Mouse (Mus musculus) limb, embryonic 12.5 days (tissue): ENCODE measurements around the gene Tmem44. TPM values are rescaled to one million over a fixed set of nuclear protein-coding genes. Genes with fewer than 3 reads are reported as not detected.

Experiments
- ATAC-seq: fragments of 200-750 bp; cut with Nextera tagmentation; 2 replicates; pipeline ENCODE4 v1.8.0; 2017; ENCODE audit warnings: low read depth, moderate TSS enrichment; ENCODE audit not compliant: insufficient number of reproducible peaks, insufficient read depth, low FRiP score, low TSS enrichment
- H3K27ac ChIP-seq: fragments of 300-500 bp; sonication (generic); 2 replicates; pipeline ENCODE4 v1.5.1; 2016; ENCODE audit warnings: mild to moderate bottlenecking, moderate library complexity
- H3K27me3 ChIP-seq: fragments of 300-500 bp; sonication (generic); 2 replicates; pipeline ENCODE4 v1.6.1; 2016; ENCODE audit warnings: mild to moderate bottlenecking, moderate library complexity
- H3K36me3 ChIP-seq: fragments of 300-500 bp; sonication (generic); 2 replicates; pipeline ENCODE4 v1.6.1; 2016; ENCODE audit warnings: mild to moderate bottlenecking, moderate library complexity
- H3K4me1 ChIP-seq: fragments of 300-500 bp; sonication (generic); replicated peaks from 2 replicates; pipeline ENCODE4 v1.6.1; 2016
- H3K4me2 ChIP-seq: fragments of 300-500 bp; sonication (generic); 2 replicates; pipeline ENCODE4 v1.6.1; 2016; ENCODE audit warnings: mild to moderate bottlenecking, moderate library complexity
- H3K4me3 ChIP-seq: fragments of 300-500 bp; sonication (generic); replicated peaks from 2 replicates; pipeline ENCODE4 v1.5.1; 2016; ENCODE audit warnings: mild to moderate bottlenecking
- H3K9ac ChIP-seq: fragments of 300-500 bp; sonication (generic); replicated peaks from 2 replicates; pipeline ENCODE4 v1.6.1; 2016; ENCODE audit warnings: mild to moderate bottlenecking, moderate library complexity
- H3K9me3 ChIP-seq: fragments of 300-500 bp; sonication (generic); 2 replicates; pipeline ENCODE4 v1.6.1; 2016; ENCODE audit warnings: mild to moderate bottlenecking, moderate library complexity
- WGBS: fragments of 180-500 bp; shearing (Covaris S2); methylation state at CpG from one replicate; pipeline ENCODE4 v1.1.7; 2016; 5-methylcytosine and 5-hydroxymethylcytosine counted together
- polyA plus RNA-seq: library from polyadenylated mRNA; unstranded; fragments of >200 nt; fragmentation: Nextera tagmentation; extraction: Ambion mirVana; gene quantifications from 2 replicates; pipeline ENCODE4 v1.2.1, GENCODE M21; 2016

Gene Tmem44
- polyA plus RNA-seq, 1 experiment from 2014 or later = 27.5 TPM

DNA sequence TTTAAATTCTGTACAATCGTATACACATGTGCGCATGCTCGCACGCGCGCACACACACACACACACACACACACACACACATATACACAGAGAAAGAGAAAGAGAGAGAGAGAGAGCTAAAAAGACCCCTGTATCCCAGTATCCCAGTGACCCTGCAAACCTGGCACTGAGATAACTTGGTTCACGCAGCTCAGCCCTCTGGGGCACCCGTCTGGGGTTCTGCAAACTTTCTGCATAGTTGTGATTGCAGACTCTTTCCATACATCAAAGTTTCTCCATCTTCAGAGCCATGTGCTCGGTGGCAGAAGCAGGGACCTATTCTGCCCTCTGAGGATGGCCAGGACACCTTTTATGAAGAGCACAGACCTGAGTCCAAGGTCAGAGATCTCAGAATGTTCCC, 33.6 kb downstream of the Tmem44 start:
- no peak overlapping the region for H3K4me2 ChIP-seq
- WGBS = 91% methylated on average over 9 of the region's 9 CpGs
- ATAC-seq = no peak
- no peaks in the 10 kb centered on the region for H3K27me3 ChIP-seq
- H3K36me3 ChIP-seq = peaks cover 16% of the 10 kb centered on the region
- 0 out of 2 replicates have a peak, but pooled peaks cover 3% of the 10 kb centered on the region for H3K9me3 ChIP-seq
- H3K27ac ChIP-seq = no peak overlapping the region
- H3K4me3 ChIP-seq = no peak overlapping the region
- H3K4me1 ChIP-seq = peaks cover 8% of the 10 kb centered on the region; the same call in 1 of the 2 replicates
- H3K9ac ChIP-seq = no peak overlapping the region

DNA sequence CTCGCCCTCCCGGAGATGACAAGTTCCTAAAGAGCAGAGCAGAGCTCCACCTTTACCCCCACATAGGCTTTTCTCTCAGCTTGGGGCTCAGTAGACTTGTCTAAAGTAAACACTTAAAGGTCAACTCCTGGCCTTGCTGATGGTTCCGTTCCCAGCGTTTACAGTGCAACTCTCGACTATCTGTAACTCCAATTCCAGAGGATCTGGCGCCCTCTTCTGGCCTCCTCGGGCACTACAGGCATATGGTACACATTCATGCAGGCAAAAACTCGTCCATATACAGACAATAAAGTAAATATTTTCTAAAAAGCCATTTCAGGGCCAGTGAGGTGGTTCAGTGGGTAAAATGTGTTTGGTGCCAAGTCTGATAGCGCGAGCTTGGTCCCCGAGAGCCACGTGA, 35.2 kb downstream of the Tmem44 start:
- Histone ChIP-seq H3K4me1 (peaks cover 17% of the 10 kb centered on the region), H3K27me3 (no peaks in the 10 kb centered on the region), H3K9me3 (0 out of 2 replicates have a peak, but pooled peaks cover 3% of the 10 kb centered on the region), H3K36me3 (peaks cover 14% of the 10 kb centered on the region; the same call in 1 of the 2 replicates), H3K4me2 (no peak overlapping the region), H3K9ac (no peak overlapping the region), H3K27ac (no peak overlapping the region), H3K4me3 (no peak overlapping the region)
- 71% methylated on average over 12 of the region's 12 CpGs for WGBS
- no peak for ATAC-seq

DNA sequence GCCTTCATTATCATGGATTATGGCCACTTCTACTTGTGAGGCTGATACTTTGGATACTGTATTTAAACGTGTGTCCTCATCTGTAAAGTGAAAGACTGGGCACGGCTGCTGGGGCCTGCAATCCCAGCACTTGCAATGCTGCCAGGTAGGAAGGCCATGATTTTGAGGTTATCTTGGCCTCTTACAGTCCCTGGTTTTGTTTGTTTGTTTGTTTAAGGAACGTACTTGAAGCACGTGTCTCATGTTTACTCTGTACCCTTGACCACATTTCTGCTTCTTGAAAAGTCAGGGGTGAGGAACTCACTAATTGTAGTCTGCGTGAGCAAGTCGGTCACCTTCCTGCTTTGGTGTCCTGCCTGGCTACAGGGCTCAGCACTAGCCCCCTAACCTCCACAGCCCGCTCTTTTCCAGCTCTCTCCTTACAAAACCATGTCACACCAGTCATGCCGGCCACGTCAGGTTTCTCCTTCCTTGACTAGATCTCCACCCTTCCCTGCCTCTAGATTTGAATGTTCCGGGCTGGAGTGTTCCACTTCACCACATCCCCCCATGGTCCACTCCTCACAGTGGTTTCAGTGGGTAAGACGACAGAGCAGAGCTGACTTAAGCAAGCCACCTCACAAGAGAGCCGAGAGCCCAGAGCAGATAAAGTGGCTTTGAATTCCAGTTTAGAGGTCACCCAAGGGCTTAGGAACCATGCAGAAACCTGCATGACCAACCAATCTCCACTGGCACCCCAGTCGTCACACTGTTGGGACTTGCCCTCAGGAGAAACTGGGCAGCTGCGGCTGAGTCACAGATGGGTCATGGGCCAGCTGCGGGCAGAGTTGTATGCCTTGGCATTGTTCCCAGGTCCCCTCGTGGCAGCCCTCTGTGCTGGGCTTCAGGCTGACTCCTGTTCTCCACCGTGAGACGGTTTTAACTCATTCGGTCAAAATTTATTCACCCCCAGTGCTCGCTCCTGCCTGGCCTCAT, 37.3 kb downstream of the Tmem44 start:
- Histone ChIP-seq H3K4me3 (no peak overlapping the region), H3K27me3 (no peaks in the 10 kb centered on the region), H3K36me3 (peaks cover 14% of the 10 kb centered on the region; the same call in 1 of the 2 replicates), H3K9ac (no peak overlapping the region), H3K4me1 (peaks cover 17% of the 10 kb centered on the region), H3K4me2 (no peak overlapping the region), H3K9me3 (0 out of 2 replicates have a peak, but pooled peaks cover 3% of the 10 kb centered on the region), H3K27ac (peak overlapping the region; percentile 19; the same call in 1 of the 2 replicates)
- 77% methylated on average over 20 of the region's 20 CpGs for WGBS
- ATAC-seq = no peak

GRCm38 (mm10) chr16:30512375-30513049, 38.1 kb downstream of the Tmem44 start:
- 0 out of 2 replicates have a peak overlapping the region, but pooled peaks have one; percentile 19 for H3K27ac ChIP-seq
- H3K9me3 ChIP-seq = 0 out of 2 replicates have a peak, but pooled peaks cover 3% of the 10 kb centered on the region
- no peak overlapping the region for H3K4me3 ChIP-seq
- H3K9ac ChIP-seq = no peak overlapping the region
- H3K27me3 ChIP-seq = no peaks in the 10 kb centered on the region
- peaks cover 17% of the 10 kb centered on the region for H3K4me1 ChIP-seq
- WGBS = 42% methylated on average over 8 of the region's 8 CpGs
- H3K36me3 ChIP-seq = peaks cover 14% of the 10 kb centered on the region; the same call in 1 of the 2 replicates
- H3K4me2 ChIP-seq = no peak overlapping the region
- ATAC-seq = peak; percentile 44; the same call in 1 of the 2 replicates

- H3K9me3 ChIP-seq = 0 out of 2 replicates have a peak, but pooled peaks cover 3% of the 10 kb centered on the region
- H3K27ac ChIP-seq = no peak overlapping the region
- H3K4me3 ChIP-seq = peak overlapping the region; percentile 60
- peak overlapping the region; percentile 60 for H3K4me2 ChIP-seq
- no peaks in the 10 kb centered on the region for H3K27me3 ChIP-seq
- ATAC-seq = no peak
- 77% methylated on average over 13 of the region's 13 CpGs for WGBS
- peaks cover 17% of the 10 kb centered on the region for H3K4me1 ChIP-seq
- H3K9ac ChIP-seq = no peak overlapping the region
- 0 out of 2 replicates have a peak, but pooled peaks cover 10% of the 10 kb centered on the region for H3K36me3 ChIP-seq
These were observed 38.9 kb downstream of the Tmem44 start for GRCm38 (mm10) chr16:30511563-30512340.

- 0 out of 2 replicates have a peak, but pooled peaks cover 3% of the 10 kb centered on the region for H3K9me3 ChIP-seq
- H3K36me3 ChIP-seq = 0 out of 2 replicates have a peak, but pooled peaks cover 7% of the 10 kb centered on the region
- ATAC-seq = peak; percentile 70
- H3K27me3 ChIP-seq = no peaks in the 10 kb centered on the region
- peak overlapping the region; percentile 89 for H3K27ac ChIP-seq
- peak overlapping the region; percentile 60 for H3K4me3 ChIP-seq
- peaks cover 17% of the 10 kb centered on the region for H3K4me1 ChIP-seq
- peak overlapping the region; percentile 60 for H3K4me2 ChIP-seq
- WGBS = 4% methylated on average over 44 of the region's 44 CpGs
- peak overlapping the region; percentile 74 for H3K9ac ChIP-seq
These were observed 39.9 kb downstream of the Tmem44 start for GRCm38 (mm10) chr16:30510504-30511451.

GRCm38 (mm10) chr16:30510091-30510490, 40.6 kb downstream of the Tmem44 start:
- H3K4me3 ChIP-seq = peak overlapping the region; percentile 60
- peaks cover 17% of the 10 kb centered on the region for H3K4me1 ChIP-seq
- H3K27me3 ChIP-seq = no peaks in the 10 kb centered on the region; the same call in 1 of the 2 replicates
- WGBS = 54% methylated on average over 9 of the region's 9 CpGs
- no peaks in the 10 kb centered on the region for H3K9me3 ChIP-seq
- no peak for ATAC-seq
- H3K9ac ChIP-seq = peak overlapping the region; percentile 74; the same call in 1 of the 2 replicates
- 0 out of 2 replicates have a peak, but pooled peaks cover 7% of the 10 kb centered on the region for H3K36me3 ChIP-seq
- H3K27ac ChIP-seq = peak overlapping the region; percentile 89; the same call in 1 of the 2 replicates
- peak overlapping the region; percentile 60 for H3K4me2 ChIP-seq

DNA sequence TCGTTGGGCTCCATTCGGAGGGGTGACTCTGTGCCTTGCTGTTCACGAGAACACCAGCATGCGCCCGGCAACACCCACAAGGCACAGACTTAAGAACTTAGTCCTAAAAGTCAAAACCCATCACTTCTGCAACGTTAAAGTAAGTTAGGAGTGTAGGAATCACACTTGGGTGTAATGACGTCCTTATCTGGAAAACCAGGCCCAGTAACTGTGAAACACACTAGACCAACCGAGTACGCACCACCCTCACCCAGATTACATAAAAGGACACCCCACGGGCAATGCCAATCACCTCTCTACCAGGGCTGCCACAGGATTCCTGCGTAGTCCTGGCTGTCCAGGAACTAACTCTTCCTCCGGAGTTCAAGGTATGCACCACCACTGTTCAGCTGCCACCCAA, 41.3 kb downstream of the Tmem44 start:
- ATAC-seq = no peak
- Histone ChIP-seq H3K36me3 (0 out of 2 replicates have a peak, but pooled peaks cover 5% of the 10 kb centered on the region), H3K9me3 (no peaks in the 10 kb centered on the region), H3K27me3 (peaks cover 5% of the 10 kb centered on the region; the same call in 1 of the 2 replicates), H3K27ac (no peak overlapping the region), H3K4me2 (no peak overlapping the region), H3K4me1 (peaks cover 17% of the 10 kb centered on the region), H3K4me3 (no peak overlapping the region), H3K9ac (no peak overlapping the region)
- 89% methylated on average over 12 of the region's 12 CpGs for WGBS

DNA sequence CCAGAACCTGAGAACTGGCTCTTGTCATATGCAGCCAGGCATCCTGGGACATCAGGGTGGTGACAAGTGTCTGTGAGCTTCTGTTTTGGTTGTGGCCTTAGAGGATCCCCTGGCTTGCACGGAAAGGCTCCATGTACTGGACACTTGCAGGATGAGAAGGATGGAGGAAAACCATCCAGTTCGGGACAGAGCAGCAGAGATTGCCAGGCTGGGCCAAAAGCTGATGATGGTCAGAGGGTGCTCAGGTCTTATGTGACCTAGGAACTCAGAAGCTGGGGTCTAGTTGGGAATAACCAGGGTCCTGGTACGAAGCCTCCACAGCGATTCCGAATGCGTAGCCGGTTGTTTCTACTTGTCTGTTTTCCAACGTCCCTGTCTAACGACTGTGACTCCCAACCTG, 41.9 kb downstream of the Tmem44 start:
- no peaks in the 10 kb centered on the region for H3K9me3 ChIP-seq
- WGBS = 87% methylated on average over 9 of the region's 9 CpGs
- H3K4me3 ChIP-seq = no peak overlapping the region
- no peak overlapping the region for H3K4me2 ChIP-seq
- H3K9ac ChIP-seq = no peak overlapping the region
- H3K4me1 ChIP-seq = peaks cover 17% of the 10 kb centered on the region
- H3K27me3 ChIP-seq = peaks cover 5% of the 10 kb centered on the region; the same call in 1 of the 2 replicates
- no peak overlapping the region for H3K27ac ChIP-seq
- H3K36me3 ChIP-seq = no peaks in the 10 kb centered on the region
- ATAC-seq = no peak
